Mouse (Mus musculus) spleen, postnatal 36 days (tissue): ENCODE results near the gene Txnrd2.

Experiments used
- DNase-seq, 2 experiments: peaks; one replicate each; pipeline ENCODE4 v3.0.0; 2022; ENCODE audit warnings: low spot score in 2 of 2, mixed read lengths in 1 of 2

The Txnrd2 gene

DNA sequence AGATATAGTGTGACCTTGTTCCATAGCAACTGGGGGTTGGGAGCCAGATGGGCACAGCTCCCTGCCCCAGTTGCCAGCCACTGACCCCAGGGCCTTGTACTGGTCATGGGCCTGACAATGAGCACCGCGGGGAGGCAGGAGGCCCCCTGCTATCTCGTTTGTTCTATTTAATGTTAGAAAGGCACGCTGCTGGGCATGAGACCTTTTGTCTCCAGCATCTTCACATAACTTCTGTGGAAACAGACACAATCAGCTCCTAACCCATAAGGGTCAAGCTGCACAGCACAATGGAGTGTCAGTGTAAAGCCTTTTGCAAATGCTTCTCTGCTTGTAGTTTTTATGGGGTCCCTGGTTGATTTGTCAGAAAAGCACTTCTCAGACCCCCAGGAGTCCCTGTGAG lies 58.2 kb downstream of the Txnrd2 start:
- DNase-seq: no peak

- DNase-seq: no peak
These were observed 58.7 kb downstream of the Txnrd2 start for GRCm38 (mm10) chr16:18484794-18485435.

DNA sequence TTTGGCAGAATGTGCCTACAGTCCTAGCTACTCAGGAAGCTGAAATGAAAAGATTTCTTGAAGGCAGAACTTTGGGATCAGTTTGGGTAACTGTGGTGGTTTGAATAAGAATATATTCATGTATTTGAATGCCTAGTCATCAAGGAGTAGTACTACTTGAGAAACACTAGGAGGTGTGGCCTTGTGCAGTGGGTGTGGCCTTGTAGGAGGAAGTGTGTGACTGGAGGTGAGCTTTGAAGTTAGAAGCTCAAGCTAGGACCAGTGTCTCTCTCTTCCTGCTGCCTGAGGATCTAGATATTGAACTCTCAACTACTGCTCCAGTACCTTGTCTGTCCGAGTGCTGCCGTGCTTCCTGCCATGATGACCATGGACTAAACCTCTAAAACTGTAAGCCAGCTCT lies 59.9 kb downstream of the Txnrd2 start:
- DNase-seq: no peak

GRCm38 (mm10) chr16:18490281-18490680 lies 64.1 kb downstream of the Txnrd2 start:
- no peak for DNase-seq

- DNase-seq: no peak
These were observed 64.7 kb downstream of the Txnrd2 start for GRCm38 (mm10) chr16:18490894-18491293.

DNA sequence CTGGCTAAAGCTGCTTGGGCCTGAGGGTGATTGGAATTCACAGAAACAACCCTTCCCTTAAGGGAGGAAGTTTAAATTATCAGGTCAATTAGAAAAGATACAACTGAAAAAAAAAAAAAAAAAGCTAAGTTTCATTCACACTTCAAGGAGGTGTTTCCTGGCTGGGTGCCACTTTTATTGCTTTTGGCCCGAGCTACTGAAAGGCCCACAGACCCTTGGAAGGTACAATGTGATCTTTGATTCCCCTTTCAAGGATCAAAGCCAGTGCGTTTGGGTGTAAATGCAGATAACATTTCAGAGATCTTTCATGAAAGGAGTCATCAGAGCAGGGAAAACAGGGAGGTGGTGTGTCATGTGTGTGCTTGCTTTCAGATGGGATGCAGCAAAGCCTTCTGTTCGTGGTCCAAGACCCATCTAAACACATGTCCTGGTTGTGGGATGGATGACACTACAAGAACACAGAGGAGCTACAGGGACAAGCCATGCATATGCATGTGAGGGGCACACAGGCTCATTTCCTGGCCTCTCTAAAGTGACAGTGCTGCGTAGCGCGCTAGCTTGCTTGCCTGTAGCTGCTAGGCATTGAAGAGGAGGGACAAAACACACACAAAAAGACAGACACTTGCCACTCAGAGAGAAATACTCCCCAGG lies 71.8 kb downstream of the Txnrd2 start:
- DNase-seq: no peak

DNA sequence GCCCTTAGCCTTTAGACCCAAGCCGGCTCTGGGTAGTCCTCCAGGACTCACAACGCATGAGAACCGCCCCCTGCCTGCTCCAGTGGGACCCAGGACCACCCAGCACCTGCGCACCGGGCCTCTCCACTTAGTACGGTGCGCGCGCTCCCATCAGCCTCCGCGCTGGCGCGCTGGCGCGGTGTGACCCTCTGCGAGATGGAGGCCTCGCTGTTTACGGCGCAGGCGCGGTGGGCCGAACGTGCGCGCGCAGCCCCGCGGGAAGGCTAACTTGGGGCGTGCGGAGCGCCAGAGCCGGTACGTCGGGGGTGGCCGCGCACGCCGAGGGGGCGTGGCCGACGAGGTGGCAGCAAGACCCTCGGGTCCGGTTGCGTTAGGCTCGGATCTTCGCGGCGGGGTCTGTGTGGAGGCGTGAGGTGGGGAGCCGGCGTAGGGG lies 72.4 kb downstream of the Txnrd2 start, which contains the start of the genes Gnb1l and Rtl10:
Gene Gnb1l, plus strand, starts transcription at position 156 of the 433 bp plus-strand sequence.
Gene Rtl10, plus strand, starts transcription at position 344 of the 433 bp plus-strand sequence.
- peak; percentile 94 to 96 for DNase-seq

DNA sequence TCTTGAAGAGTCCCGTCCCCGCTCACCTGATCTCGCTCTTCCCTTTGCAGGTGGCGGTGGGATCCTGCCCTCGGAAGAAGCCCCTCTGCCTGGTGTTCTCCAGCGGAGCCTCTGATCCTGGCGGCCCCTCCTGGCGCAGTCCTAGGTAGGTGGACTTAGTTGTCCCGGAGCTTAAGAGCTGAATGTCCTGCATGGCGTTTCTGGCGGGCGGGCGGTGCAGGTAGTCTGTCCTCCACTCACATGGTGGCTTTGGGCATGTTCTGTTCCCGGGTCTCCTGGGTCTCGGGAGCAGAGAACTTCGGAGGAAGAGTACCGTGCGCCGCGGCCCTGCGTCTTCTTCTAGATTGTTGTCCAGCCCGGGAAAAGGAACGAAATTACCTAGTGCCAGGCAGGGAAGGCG lies 72.8 kb downstream of the Txnrd2 start:
- DNase-seq: no peak

- DNase-seq: no peak
These were observed 75.3 kb downstream of the Txnrd2 start for GRCm38 (mm10) chr16:18501531-18501930.

DNA sequence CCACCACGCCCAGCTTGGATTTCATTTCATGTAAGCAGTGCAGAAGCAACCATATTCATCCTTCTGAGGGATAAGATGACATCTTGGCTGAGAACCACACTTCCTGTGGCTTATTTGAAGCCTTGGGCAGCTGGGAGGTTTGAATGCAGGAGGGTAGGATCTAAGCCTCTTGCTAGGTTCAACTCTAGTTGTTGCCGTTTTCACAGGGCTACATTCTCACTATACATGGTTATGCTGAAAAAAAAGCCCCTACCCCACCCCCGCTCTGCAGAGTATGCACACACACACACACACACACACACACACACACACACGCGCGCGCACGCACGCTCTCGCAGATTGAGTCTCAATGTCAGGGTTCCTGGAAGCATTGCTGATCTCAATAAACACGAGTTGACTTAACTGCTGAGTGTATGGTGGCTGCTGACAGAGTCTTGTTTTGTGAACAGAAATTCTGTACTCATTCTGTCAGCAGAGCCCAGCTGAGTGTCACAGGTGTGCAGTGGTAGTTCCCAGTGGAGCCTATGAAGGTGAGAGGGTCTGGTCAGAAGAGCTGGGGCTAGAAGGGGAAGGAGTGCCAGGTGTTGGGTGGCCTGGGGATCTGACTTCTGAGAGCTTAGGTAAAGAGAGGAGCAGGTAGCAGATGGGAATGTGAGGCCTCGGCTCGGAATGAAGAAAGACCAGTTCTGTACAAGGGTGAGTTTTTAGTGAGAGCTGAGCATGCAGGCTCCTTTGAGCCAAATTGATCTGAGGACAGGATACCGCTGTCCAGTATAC lies 77.6 kb downstream of the Txnrd2 start:
- no peak for DNase-seq

DNA sequence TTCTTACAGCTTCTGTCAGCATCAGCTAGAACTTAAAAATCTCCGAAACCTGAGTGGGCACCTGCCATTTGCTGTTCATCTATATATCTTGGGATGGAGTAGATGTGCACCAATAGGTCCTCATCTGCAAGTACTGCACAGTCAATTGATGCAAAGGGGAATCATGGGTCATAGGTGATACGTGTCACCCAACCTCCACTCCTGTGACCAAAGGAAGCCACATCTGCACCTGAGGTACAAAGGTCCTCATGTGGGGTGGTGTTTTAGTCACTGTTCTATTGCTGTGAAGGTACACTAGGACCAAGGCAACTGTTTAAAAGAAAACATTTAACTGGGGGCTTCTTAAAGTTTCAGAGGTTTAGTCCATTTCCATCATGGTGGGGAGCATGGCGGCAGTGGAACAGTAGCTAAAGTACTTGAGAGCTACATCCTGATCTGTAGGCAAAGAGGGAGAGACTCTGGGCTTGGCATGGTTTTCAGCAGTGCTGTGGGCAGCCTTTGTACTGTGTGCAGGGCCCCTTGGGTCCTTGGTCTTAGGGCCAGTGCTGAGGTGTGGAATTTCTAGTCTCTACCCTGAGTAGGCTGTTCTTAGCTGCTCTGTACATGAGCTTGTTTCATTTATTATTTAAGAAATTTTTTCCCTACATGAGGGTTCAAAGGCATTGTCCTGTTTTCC lies 80.5 kb downstream of the Txnrd2 start:
- no peak for DNase-seq

DNA sequence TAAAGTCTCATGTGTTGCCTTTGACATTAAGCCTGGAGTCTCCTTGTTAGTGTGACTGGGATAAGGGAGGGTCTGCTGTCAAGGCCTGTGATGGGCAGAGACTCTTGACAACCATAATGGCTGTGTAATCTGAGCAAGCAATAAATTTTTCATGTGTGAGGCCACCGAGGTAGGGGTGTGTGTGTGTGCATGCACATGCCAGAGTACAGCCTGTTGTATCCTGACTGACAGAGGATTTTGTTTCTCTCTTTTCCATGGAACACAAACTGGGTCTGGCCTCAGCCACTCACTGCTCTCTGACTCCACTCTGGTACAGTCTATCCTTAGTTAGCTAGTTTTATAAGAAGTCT lies 81.0 kb downstream of the Txnrd2 start:
- no peak for DNase-seq

DNA sequence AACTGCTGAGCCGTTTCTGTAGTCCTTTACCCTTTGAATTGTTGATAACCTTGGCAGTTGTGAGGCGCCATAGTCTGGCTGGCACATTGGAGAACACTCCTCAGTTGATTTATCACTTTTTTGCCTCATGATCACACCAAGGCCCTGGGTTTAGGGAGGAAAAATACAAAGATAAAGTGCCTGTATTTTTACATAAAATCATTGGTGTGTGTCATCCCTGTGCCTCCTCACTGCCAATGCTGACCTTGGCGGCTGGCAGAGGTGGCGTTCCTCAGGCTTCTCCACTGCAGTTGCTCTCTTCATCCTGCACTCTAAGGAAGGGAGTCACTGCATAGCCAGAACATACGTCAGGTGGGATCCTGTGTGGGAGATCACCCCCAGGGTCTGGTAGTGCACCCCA lies 85.6 kb downstream of the Txnrd2 start:
- no peak for DNase-seq

DNA sequence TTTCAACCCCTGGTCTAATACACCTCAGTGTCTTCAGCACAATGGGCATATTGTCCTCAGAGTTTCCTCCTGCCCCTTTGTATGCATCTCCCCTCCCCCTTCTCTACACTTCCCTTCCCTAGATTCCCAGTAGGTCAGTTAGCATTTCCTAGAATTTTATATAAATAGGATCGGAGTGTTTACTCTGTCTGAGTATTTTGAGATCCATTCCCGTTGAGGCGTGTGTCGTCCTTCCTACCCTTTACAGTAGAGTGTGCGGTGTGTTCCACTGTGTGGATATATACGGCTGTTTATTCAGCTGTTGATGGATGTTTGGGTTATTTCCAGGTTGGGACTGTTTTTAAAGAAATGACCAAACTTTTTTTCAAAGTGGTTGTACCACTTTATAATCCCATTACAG lies 87.3 kb downstream of the Txnrd2 start:
- no peak for DNase-seq

DNA sequence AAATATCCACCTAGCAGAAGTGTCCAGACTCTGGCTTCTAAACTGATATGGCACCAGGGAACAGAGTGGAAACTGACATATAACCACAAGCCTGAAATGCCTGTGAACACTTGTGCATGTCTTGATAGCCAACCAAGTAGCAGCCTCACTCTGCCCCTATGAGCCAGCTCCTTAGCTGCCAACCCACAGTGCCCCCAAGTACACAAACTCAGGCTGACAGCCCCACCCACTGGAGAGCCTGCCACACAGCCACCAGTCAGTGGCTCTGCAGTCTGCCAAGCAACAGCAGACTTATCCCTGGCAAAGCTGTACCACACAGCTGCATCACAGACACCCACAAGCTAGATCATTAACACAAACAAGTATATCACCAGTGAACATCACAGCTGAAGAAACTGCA lies 91.9 kb downstream of the Txnrd2 start:
- DNase-seq: no peak

- DNase-seq: no peak
These were observed 97.5 kb downstream of the Txnrd2 start for GRCm38 (mm10) chr16:18523563-18524245.

DNA sequence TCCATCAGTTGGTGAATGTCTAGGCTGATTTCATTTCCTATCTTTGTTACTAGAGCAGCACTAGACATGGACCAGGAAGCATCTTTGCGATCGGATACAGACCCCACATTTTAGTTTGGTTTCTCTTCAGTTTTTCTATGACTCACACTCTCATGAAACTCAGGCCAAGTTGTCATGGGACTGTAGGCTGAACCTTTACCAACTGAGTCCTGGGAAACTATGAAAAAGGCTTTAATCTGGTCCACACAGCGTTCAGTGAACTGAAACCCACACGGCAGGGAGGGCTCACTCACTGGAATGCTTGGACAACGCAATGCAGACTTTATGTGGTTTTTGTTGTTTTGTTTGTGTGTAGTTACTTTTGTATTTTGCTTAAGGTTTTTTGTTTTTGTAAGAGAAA lies 102.5 kb downstream of the Txnrd2 start:
- no peak for DNase-seq
